Mouse (Mus musculus) urinary bladder, adult 18-20 months (tissue): Measurements from ENCODE around the gene Mettl23.
"Not testable (repeated sequence)": the region's sequence is repeated elsewhere in the genome, so short reads cannot be mapped to it uniquely, and the experiment has no call there.

Experiments used
- DNase-seq, 2 experiments: peaks; one replicate each; pipeline ENCODE4 v3.0.0; 2022; ENCODE audit warnings: low spot score in 2 of 2, mixed read lengths in 2 of 2

Gene Mettl23

GRCm38 (mm10) chr11:116848086-116848876 is 5.2 kb downstream of the Mettl23 start:
- no peak for DNase-seq

GRCm38 (mm10) chr11:116848877-116849178 is 5.8 kb downstream of the Mettl23 start:
- not testable (repeated sequence) for DNase-seq

GRCm38 (mm10) chr11:116849587-116849986 is 6.5 kb downstream of the Mettl23 start:
- DNase-seq: no peak

GRCm38 (mm10) chr11:116850085-116850484 is 7.0 kb downstream of the Mettl23 start:
- DNase-seq: no peak

GRCm38 (mm10) chr11:116850833-116851477 is 7.9 kb downstream of the Mettl23 start:
- DNase-seq: no peak

- DNase-seq: no peak
These were observed 8.7 kb downstream of the Mettl23 start for GRCm38 (mm10) chr11:116851576-116852290.

GRCm38 (mm10) chr11:116852291-116852890 is 9.3 kb downstream of the Mettl23 start, which contains the start of gene Mfsd11:
Mfsd11 (plus strand) TSS chr11:116852440.
- peak; percentile 75 to 80 for DNase-seq

GRCm38 (mm10) chr11:116852891-116853511 is 9.9 kb downstream of the Mettl23 start, which contains the start of gene Srsf2:
Srsf2 (minus strand) TSS chr11:116853094.
- peak; percentile 94 to 97 for DNase-seq

GRCm38 (mm10) chr11:116853512-116853928 is 10.4 kb downstream of the Mettl23 start:
- peak in 1 of 2 experiments; percentile 95 for DNase-seq

- DNase-seq: no peak
These were observed 11.2 kb downstream of the Mettl23 start for GRCm38 (mm10) chr11:116854279-116854678.

GRCm38 (mm10) chr11:116857183-116857850 is 14.2 kb downstream of the Mettl23 start:
- no peak for DNase-seq

GRCm38 (mm10) chr11:116864444-116864843 is 21.4 kb downstream of the Mettl23 start:
- DNase-seq: no peak

GRCm38 (mm10) chr11:116865945-116866585 is 23.0 kb downstream of the Mettl23 start:
- DNase-seq: no peak

- no peak for DNase-seq
These were observed 25.1 kb downstream of the Mettl23 start for GRCm38 (mm10) chr11:116868129-116868528.

GRCm38 (mm10) chr11:116869223-116869622 is 26.1 kb downstream of the Mettl23 start:
- DNase-seq: peak; percentile 23 to 45

- no peak for DNase-seq
These were observed 26.6 kb downstream of the Mettl23 start for GRCm38 (mm10) chr11:116869641-116870040.

GRCm38 (mm10) chr11:116871538-116871937 is 28.5 kb downstream of the Mettl23 start:
- DNase-seq: no peak

- DNase-seq: no peak
These were observed 30.9 kb downstream of the Mettl23 start for GRCm38 (mm10) chr11:116873987-116874386.

- no peak for DNase-seq
These were observed 35.4 kb downstream of the Mettl23 start for GRCm38 (mm10) chr11:116878454-116878853.

- no peak for DNase-seq
These were observed 37.8 kb downstream of the Mettl23 start for GRCm38 (mm10) chr11:116880839-116881238.
